Mouse (Mus musculus) kidney, adult 2 months (tissue): Measurements from ENCODE around the gene Vmn2r3.

Experiments
- CTCF ChIP-seq: fragments of 200-500 bp; conservative IDR thresholded peaks from 2 replicates; pipeline ENCODE4 v1.5.1; 2011; ENCODE audit warnings: low read depth, mild to moderate bottlenecking, control low read depth, low read length, moderate library complexity, mixed read lengths; ENCODE audit not compliant: insufficient read depth, insufficient read length
- POLR2A ChIP-seq: fragments of 200-500 bp; IDR thresholded peaks from one replicate; pipeline ENCODE4 v1.6.1; 2011; ENCODE audit warnings: low read depth, low read length, control low read depth

GRCm38 (mm10) chr3:64332548-64332947 is 43.0 kb upstream of the Vmn2r3 start:
- no peak for TF ChIP-seq CTCF
- TF ChIP-seq POLR2A, result no peak
